Mouse (Mus musculus) embryo, embryonic 11 days (tissue): ENCODE results near the gene Myt1l.

Experiments used
- DNase-seq: peaks from one replicate; pipeline ENCODE4 v3.0.0-alpha.2; 2015

The Myt1l gene

DNA sequence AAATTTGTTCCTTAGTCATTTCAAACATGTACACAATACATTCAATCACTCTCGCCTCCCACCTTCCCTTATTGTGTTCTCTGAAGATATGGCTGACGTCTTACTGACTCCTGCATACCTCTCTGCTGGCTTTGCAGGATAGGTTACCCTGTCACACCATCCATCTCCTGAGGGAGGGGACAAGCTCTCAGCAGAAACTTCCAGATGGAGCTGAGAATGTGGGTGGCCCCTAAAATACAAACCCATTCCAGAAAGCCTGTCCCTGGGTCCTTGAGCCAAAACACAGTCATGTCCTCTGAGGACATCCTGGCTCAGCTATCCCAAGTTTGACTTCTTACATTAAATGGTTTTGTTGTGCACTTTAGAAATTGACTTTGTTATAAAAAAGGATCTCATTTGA, 129.7 kb downstream of the Myt1l start:
- no peak for DNase-seq

DNA sequence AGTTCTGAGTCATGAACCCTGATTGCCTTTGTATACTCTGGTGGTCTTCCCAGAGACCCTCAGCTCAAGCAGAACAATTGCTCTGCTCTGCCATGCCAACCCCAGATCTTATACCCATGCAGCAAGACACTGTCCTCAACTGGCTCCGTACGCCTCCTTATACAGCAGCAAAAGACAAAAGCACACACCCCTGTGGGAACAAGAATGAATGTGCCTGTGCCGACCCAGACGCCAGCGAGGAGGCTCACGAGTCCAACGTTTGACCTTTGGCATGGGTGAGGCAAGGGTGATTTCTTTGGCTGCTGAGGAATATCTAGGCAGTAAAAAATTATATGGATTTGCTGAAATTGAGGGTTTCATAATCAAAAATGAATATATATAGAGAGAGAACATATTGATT, 143.8 kb downstream of the Myt1l start:
- DNase-seq = no peak

DNA sequence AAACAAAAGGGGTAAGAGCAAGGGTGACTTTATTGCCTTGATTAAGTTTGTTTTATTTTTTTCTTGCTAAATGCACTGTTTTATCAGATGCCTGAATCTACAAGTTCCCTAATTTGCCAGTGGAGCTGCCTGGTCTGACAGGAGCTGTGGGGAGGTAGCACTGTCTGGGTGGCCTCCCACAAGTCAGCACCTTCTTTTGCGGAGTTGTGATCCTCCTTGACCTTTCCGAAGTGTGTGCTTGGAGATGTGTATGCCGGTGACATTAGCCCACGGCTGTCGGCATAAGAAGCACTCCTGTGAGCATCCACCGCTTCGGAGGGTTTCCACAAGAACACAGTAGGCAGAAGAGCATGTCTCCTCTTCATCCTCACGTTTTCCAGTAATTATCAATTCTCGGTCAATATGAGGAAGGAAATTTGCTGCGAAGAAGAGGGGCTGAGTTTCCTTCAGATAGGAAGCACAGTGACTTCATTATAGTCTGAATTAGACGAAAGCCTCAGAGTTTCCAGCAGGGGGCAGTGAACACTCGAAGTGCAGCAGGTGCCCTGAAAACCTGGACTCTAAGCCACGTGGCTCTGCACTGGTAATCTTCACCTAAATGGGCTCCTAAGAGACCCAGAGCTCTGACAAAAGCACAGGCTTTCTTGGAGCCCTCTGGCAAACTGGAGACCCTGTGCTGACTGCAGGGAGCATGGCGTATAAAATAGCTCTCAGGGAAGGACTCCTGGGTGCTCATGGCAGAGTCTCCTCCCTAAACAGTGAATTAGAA, 147.6 kb downstream of the Myt1l start:
- peak; percentile 83 for DNase-seq

DNA sequence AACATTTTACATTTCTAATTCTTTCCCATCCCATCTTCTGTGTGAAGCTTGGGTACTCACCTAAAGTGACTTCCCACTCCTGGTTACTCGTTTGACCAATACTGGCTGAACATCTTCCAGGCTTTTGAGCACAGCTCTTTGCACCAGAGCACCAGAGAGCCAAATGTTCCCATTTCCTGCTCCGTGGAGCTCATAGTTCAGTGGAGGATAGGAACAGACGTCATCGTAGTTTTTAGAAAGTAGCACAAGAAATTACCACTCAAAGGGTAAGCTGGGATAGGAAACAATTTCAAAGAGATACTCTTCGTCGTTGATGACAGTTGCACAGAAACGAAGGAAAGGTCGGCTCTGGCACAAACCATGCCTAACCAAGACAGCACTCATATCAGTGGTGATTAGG, 154.2 kb downstream of the Myt1l start:
- no peak for DNase-seq

DNA sequence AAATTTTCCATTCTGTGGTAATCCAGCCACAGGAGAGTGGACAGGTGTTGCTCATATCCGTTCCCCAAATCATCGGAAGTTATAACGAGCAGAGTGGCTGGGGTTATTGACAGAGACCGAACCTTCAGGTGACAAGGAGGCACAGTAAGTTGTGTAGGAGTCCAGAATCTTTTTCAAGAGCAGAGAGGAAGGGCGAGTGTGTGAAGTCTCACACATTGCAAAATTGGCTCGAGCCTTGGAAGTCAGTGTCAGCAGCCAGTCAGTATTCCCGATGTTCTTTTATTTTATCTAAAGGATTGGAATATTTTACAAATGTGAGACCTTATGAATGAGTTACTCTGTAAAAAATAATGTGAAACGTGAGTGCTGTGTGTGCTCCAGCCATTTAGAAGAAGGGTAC, 154.8 kb downstream of the Myt1l start:
- no peak for DNase-seq

DNA sequence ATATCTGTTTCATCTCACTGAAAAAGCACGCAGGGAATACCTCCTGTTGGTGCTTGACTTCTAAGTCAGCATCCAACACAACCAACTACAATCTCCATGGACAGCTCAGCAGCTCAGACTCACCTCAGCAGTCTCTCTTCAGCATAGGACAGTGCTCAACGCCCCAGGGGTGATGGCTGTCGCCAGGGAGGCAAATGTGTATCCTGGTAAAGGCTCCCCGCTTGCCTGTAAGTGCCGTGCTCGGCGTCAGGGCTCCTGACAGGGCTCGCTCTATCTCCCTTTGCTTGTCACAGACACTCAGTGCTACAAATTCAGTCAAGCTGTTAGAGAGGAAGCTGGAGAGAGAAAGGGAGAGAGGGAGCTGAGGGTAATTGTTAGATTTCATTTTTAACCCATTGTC, 158.1 kb downstream of the Myt1l start:
- no peak for DNase-seq

DNA sequence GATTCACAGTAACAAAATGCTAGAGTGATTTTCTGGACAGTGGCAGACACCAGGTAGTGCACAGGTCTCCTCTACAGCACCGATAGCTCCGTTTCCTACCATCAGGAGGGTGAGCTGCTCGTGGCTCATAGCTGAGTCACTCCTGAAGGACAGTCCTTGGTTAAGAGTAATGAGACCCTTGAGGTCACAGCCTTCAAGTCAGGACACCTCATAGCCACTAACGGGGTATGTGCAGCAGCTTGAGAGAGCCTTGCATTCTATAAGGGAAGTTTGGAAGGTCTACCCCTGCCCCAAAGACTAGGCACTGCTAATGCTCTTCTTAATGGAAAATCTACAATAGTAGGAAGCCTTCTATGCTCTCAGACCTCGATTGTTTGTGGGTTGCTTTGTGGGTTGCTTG, 163.4 kb downstream of the Myt1l start:
- DNase-seq = no peak

DNA sequence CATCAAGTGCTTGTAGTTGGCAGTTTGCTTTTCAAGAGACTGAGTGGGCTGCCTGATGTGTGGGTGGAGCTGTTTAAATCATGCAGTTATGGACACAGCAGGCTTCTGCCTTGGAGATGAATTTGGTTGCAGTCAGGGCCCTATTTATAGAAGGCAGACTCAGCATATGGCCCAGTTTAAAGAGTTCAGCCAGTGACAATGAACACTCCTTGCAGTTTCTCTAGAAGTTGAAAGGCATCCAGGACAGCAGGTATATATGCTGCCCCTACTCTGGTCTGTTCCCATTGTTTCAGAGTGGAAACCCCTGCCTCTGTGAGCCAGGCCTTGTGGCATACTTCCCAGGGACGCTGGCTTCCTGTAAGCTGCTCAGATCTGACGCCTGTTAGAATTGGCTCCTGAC, 167.0 kb downstream of the Myt1l start:
- no peak for DNase-seq

DNA sequence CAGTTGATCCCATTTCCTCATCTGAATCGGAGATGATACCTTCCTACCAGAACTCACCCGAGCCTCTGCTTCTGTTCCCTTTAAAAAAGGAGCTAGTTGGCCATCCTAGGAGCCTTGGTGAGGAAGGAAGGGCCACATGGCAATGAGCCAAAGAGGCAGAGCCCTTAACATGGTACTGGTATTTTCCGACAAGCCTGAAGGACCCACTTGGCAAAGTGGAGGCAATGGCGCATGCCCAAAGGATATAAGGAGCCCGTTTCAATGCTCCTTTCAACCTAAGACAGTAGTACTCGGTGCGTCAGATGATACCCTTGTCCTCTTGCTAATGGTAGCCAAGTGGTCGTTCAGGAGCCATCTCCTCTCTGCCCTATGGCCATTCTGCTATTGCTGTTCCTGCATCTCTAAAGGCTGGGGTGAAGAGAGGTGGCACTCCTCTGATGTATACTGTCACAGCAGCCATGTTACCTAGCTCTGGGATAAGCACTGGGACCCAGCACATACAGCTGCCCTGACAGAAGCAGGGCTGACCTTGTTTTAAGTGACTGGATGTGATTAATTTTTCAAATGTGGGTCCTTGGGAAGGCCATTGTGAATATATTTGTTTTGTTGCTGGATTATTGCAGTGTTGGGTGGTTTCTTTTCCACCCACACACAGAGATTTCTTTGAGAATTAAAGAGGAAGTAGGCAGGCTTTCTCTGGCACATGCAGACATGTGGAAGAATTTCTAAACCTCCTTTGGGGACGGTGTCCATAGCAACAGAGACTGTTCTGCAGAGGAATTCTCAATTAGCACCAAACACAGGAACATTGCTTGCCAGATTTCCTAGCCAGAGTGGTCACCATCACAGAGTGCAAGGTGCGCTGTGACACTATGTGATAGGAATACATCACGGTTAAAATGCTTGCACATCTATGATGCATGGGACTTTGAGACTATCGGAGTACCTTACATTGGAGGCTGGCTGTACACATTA, 169.6 kb downstream of the Myt1l start:
- peak; percentile 56 for DNase-seq

DNA sequence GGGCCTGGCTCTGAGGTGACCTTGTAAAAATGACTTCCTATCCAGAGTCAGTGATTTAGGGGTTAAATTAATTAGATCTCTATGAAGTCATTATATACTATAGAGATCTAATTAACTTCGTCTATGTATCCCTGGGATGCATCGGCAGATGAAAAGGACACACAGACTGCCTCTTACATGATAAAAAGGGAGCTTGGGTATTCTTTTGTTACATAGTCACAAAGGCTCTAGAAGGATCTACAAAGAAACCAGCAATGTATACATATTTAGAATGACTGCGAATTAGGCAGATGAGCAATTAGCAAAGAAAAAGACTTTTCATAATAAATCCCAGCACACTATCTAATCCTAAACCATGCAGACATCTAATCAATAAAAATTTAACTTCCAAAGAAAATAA, 170.4 kb downstream of the Myt1l start:
- no peak for DNase-seq

DNA sequence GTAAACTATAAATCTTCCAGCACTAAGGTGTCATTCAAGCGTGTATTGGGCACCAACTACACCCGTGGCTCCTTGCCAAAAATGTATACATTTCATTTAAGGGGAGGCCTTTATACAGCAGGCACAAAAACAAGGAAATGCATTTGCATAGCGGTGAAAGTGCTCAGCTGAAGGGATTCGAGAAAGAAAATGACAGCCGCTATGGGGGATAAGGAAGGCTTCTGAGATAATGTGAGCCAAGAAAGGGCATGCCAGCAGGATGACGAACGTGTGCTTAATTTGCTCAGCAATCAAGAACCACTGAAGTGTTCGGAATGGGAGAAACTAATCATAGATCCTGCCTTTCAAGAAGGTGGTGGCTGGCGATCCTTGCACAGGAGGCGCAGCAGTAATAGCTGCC, 170.8 kb downstream of the Myt1l start:
- peak; percentile 16 for DNase-seq

DNA sequence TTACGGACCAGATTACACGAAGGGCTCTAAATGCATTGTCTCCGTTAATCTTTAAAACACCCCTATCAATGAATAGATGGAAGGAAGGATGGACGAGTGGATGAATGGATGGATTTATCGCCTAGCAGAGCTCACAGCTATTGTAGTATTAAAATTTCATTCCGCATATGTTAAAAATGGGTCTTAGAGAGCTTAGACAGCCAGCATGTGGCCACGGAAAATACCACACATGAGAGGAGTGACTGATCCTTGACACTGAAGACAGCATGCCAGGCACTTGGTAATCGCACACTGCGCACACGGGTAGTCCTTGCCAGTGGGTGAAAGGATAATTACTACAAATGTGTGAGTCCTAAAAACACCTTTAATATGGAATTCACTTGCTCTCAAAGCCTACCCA, 171.2 kb downstream of the Myt1l start:
- DNase-seq = no peak

DNA sequence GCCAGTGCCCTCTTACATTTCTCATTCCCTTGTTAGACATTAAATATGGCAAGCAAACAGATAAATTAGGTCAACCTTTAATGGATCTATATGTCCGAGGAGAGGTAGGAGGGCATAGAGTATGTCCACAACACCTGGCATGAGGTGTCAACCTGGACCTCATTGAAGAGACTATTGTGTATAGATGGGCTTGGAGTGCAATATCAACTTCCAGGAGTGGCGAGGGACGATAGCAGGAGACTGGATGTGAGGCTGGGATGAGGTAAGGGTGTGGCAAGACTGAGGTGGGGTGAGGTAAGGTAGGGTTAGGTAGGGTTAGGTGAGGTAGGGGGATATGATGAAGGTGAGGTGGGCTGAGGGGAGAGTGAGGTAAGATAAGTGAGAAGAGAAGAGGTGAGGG, 171.8 kb downstream of the Myt1l start:
- DNase-seq = no peak

DNA sequence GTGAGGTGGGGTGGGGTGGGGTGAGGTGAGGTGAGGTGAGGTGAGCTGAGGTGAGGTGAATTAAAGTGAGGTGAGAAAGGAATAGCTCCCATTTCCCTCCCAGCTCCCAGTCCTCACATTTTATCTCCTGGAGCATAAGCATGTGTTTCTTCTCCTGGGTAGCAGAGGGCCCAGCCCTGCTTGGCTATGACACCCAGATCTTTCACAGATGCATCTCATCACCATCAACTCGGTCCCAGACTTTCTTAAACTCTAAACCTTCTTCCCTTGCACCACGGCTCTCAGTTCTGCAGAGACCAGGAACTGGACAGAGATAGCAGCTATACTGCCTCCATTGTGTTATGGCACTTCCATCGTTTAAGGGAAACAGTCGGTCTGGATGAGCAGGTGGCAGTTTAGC, 172.9 kb downstream of the Myt1l start:
- DNase-seq = no peak

DNA sequence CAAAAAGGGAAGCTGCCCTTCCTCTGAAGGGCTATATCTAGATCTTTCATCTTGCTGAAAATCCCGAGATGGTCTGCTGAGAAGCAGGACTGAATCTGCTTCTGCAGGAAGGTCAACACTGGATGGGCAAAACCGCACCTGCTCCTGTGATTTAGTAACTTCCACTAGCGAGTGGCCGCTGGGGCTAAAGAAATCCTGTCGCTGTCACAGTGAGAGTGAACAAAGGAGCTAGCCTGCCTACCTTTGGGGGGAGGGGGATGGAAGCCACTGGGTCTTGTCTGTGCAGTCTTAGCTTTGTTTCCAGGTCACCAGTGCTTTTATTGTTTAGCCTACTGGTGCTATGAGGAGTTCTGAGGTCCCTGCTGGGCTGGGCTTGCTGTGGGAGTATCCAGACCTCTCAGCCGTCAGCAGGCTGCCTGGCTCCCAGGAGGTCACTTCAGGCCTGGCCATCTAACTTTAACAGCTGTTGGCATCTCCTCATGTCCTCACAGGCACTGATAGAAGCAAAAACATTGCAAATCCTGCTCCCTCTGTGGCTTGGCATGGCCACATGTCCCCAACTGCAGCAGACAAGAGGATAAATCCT, 173.6 kb downstream of the Myt1l start:
- peak; percentile 45 for DNase-seq

DNA sequence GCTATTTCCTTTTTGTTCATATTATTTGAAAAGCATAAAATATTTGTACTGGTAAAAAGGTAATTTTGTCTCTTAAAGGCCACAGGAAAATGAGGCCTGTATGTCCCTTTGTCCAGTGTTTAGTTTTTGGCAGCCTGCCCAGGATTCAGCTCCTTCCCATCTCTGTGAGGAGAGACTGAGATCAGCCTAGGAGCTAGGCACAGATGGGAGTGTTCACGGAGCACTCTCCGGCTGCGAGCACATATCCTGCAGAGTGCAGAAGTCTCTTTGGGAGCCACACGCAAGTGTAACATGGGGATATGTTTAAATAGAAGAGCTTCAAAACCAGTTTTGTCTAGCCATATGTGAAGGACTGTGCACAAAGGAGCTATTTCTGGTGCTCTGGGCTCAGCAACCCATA, 174.4 kb downstream of the Myt1l start:
- DNase-seq = peak; percentile 44

DNA sequence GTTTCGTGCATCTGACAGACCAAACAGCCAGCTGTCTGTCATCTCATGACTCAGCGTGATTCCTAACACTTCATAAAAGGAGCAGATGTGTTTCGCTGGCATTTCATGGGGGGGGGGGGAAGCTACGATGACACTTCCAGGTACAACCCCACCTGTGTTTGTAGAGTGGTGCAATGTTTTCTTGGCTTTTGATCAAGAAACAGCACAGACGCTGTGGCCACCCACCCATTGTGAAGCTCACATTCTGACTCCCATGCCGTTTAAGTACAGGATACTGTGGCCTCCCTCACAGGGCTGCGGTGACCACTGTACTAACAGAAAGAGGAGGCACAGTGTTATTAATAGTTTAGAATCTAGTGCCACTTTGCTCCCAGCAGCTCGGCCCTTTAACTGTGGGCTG, 175.4 kb downstream of the Myt1l start:
- DNase-seq = no peak

DNA sequence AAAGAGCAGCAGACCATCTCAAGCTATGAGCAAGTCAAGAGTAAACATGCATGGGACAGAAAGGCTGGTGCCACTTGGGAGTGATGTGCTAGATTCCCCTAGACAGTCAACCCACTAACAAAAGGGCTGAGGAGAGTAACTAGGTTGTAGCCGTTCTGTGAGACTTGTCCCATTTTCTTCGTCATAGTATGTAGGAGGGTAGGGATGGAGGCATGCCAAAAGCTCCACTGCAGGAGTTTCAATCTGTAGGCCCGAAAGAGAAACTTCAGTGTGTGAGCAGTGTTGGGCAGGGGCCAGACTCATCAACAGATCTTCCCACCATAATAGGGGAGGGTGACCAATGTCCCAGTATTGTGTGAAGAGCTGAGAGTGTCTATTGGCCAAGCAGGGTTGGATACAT, 178.9 kb downstream of the Myt1l start:
- DNase-seq = no peak

DNA sequence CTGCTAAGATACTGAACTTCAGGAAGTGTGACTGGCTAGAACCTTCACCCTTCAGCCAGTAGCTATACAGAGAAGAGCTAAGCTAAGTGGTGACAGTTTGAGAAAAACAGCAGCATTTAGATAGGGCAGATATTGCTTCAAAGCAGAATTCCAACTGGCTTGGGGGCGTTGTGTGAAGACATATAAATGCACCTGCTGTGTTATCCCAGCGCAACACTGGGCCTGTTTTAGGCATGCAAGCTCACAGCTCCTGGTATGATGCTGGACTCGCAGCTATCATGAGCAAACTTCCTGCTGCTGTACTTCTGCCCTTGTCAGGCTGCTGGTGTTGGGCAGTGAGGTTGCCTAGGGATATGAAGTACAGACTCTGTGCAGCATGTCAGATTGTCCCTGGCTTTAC, 180.0 kb downstream of the Myt1l start:
- no peak for DNase-seq

DNA sequence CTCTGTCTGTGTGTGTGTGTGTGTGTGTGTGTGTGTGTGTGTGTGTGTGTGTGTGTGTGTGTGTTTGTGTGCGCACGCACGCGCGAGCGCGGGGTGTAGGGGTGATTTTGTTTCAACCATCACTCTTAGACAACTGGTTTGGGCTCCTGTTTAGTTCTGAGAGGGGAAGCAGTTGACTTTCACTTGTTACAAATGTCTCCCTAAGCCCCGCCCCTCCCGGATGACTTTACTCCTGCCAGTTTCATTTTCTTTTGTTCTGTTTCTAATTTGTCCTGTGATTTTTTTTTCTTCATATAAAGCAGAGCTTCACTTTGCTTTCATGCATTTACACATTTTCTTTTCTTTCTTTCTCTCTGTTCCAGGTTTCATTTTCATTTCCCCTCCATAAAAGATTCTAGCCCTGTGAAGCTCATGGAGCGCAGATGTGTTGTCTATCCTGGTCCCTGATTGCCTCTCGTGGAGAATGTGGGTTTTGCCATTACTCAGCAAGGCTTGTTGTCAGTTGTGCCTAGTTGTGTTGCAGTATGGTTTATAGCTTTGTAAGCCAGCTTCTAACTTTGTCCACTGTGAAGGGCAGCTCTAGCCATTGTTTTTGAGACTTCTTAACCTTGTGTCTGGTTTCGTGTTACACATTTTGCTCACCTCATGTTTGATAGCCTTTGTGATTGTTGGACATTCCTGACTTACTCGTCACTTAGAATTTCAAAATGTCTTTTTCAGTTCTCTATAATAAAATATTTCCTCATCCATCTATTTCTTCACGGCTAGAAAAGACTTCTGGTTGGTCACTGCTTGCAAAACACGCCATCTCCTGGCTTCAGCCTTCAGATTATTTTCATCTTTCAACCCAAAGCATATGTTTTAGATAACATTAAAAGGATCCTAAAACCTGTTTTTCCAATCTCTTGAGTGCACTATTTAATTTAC, 184.9 kb downstream of the Myt1l start:
- DNase-seq = no peak

DNA sequence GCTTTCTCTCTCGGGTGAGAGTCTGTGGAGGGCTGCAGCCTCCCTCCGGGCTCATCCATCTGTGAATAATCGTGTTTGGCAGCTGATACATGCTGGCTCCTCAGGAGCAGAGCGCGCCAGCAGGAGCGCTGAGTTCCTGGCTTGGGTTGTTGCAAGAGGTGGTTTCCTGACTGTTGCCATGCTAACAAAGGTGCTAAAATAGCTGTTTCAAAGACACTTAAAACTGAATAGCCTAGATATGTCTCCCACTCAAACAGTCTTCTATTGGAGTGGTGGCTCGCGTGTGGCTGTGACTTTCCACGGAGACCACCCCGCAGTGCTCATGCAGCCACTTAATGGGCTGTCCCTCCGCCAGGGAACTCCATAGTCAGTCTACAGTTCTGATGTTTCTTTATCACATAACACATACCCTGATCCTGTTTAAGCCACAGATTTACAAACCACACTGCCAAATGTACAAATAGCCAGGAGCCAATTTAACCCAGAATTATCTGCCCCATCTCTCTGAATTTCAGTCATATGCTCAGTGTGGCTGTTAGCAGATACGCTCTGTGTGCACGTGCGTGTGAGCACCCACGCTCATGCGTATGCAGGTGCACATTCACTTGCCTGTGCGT, 195.6 kb downstream of the Myt1l start:
- no peak for DNase-seq

DNA sequence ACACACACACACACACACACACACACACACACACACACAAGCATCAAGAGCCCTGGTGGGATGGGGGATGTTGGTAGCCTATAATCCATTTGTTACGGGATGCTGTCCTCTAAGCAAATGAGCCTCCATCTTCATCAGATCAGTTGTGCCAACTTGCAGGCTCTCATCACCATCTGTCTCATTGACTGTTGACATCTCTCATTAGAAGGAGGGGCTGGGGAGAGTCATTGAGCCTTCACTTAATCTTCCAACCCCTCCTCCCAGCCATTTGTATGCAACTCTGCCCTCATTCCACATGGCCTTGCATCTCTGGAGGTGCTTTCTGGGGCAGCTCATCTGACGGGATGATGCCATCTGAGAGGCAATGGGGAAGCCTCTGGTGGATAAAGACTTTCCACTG, 200.1 kb downstream of the Myt1l start:
- DNase-seq = no peak
